Mouse (Mus musculus) retina, postnatal 1 day (tissue): ENCODE data around the gene Aptx.

Experiments
- DNase-seq: peaks from one replicate; pipeline ENCODE4 v3.0.0-alpha.2; 2012

The Aptx gene

GRCm38 (mm10) chr4:40702797-40703709 is at the start of gene Aptx:
Aptx (minus strand) TSS chr4:40703194.
- peak; percentile 96 for DNase-seq

- no peak for DNase-seq
Observed at GRCm38 (mm10) chr4:40735351-40735750, 32.4 kb upstream of the Aptx start.

- no peak for DNase-seq
Observed at GRCm38 (mm10) chr4:40731262-40731661, 28.3 kb upstream of the Aptx start.

- peak; percentile 6 for DNase-seq
Observed at GRCm38 (mm10) chr4:40727247-40727646, 24.3 kb upstream of the Aptx start.

GRCm38 (mm10) chr4:40725554-40725953 is 22.6 kb upstream of the Aptx start:
- DNase-seq: no peak

- no peak for DNase-seq
Observed at GRCm38 (mm10) chr4:40725141-40725540, 22.1 kb upstream of the Aptx start.

GRCm38 (mm10) chr4:40722687-40723460 is 19.9 kb upstream of the Aptx start:
- DNase-seq: peak; percentile 91

GRCm38 (mm10) chr4:40722011-40722666 is 19.1 kb upstream of the Aptx start, which contains the start of gene Dnaja1:
Dnaja1 (plus strand) TSS chr4:40722150.
- peak; percentile 96 for DNase-seq

- no peak for DNase-seq
Observed at GRCm38 (mm10) chr4:40720910-40721309, 17.9 kb upstream of the Aptx start.

GRCm38 (mm10) chr4:40717141-40717540 is 14.1 kb upstream of the Aptx start:
- no peak for DNase-seq

GRCm38 (mm10) chr4:40703710-40704275 is 799 bp upstream of the Aptx start:
- peak; percentile 24 for DNase-seq

GRCm38 (mm10) chr4:40701796-40702195 is 1.2 kb downstream of the Aptx start:
- DNase-seq: no peak

- no peak for DNase-seq
Observed at GRCm38 (mm10) chr4:40700216-40700615, 2.8 kb downstream of the Aptx start.

GRCm38 (mm10) chr4:40697059-40697458 is 5.9 kb downstream of the Aptx start:
- no peak for DNase-seq

GRCm38 (mm10) chr4:40691100-40691499 is 11.9 kb downstream of the Aptx start:
- DNase-seq: no peak

- DNase-seq: no peak
Observed at GRCm38 (mm10) chr4:40683306-40683705, 19.7 kb downstream of the Aptx start.

- DNase-seq: no peak
Observed at GRCm38 (mm10) chr4:40682359-40682758, 20.6 kb downstream of the Aptx start.

GRCm38 (mm10) chr4:40681908-40682307 is 21.1 kb downstream of the Aptx start:
- DNase-seq: peak; percentile 73

GRCm38 (mm10) chr4:40680250-40680860 is 22.6 kb downstream of the Aptx start:
- peak; percentile 74 for DNase-seq

- peak; percentile 43 for DNase-seq
Observed at GRCm38 (mm10) chr4:40677132-40677531, 25.9 kb downstream of the Aptx start.

- peak; percentile 53 for DNase-seq
Observed at GRCm38 (mm10) chr4:40676338-40676737, 26.7 kb downstream of the Aptx start.

GRCm38 (mm10) chr4:40673526-40673925 is 29.5 kb downstream of the Aptx start:
- DNase-seq: no peak
